Mouse (Mus musculus): Measurements from ENCODE around the gene Agmo. TPM values are rescaled to one million over a fixed set of nuclear protein-coding genes. Genes with fewer than 3 reads are reported as not detected.

Gene Agmo
- total RNA-seq, 1 experiment = not detected

- no peaks in the 10 kb centered on the region for H3K4me1 ChIP-seq (ENCODE audit: control insufficient read depth in 2 of 2, insufficient read depth in 2 of 2, low read length in 2 of 2, poor library complexity in 1 of 2)
- no peak overlapping the region for H3K4me3 ChIP-seq (ENCODE audit: insufficient read depth in 1 of 2, low read depth in 1 of 2, low read length in 2 of 2, poor library complexity in 1 of 2, severe bottlenecking in 1 of 2)
- in situ Hi-C loops (cut with MboI; ENCODE audit: low sequenced_read_pairs in 2 of 2, unreplicated experiment in 2 of 2) = no loop called here
- H3K9me3 ChIP-seq (ENCODE audit: control insufficient read depth, insufficient read depth, low read depth, low read length) = no peaks in the 10 kb centered on the region
- DNase-seq (ENCODE audit: low read depth, low spot score) = no peak
- no peak for TF ChIP-seq CHD2 (IDR thresholded peaks at IDR 0.05; ENCODE audit: low read depth, low read length)
- TF ChIP-seq MAFK (IDR thresholded peaks at IDR 0.05; ENCODE audit: insufficient read depth, low read depth, low read length) = peak; percentile 88
- H3K27ac ChIP-seq (ENCODE audit: insufficient read depth, low read depth, low read length, poor library complexity, severe bottlenecking) = no peak overlapping the region
- H3K36me3 ChIP-seq (ENCODE audit: control insufficient read depth, insufficient read depth, low read length, poor library complexity, severe bottlenecking) = no peaks in the 10 kb centered on the region
- no peak overlapping the region for H3K9ac ChIP-seq (ENCODE audit: insufficient read depth, low read depth, low read length, poor library complexity, severe bottlenecking)
Measured at GRCm38 (mm10) chr12:37612837-37613236, 371.4 kb downstream of the Agmo start.

- in situ Hi-C loops (cut with MboI; ENCODE audit: low sequenced_read_pairs in 2 of 2, unreplicated experiment in 2 of 2) = no loop called here
- no peak overlapping the region for H3K27ac ChIP-seq (ENCODE audit: insufficient read depth, low read depth, low read length, poor library complexity, severe bottlenecking)
Measured at GRCm38 (mm10) chr12:37614769-37615168, 373.3 kb downstream of the Agmo start.

GRCm38 (mm10) chr12:37624078-37624477, 382.6 kb downstream of the Agmo start:
- TF ChIP-seq ZC3H11A (IDR thresholded peaks at IDR 0.05; ENCODE audit: borderline replicate concordance, low read depth, low read length) (no peak), CHD2 (IDR thresholded peaks at IDR 0.05; ENCODE audit: low read depth, low read length) (no peak), ZNF384 (IDR thresholded peaks at IDR 0.05; ENCODE audit: low read depth, low read length) (no peak), MAFK (IDR thresholded peaks at IDR 0.05; ENCODE audit: insufficient read depth, low read depth, low read length) (no peak), HCFC1 (IDR thresholded peaks at IDR 0.05; ENCODE audit: borderline replicate concordance, insufficient read depth, low read length) (no peak)
- H3K9ac ChIP-seq (ENCODE audit: insufficient read depth, low read depth, low read length, poor library complexity, severe bottlenecking) = no peak overlapping the region
- no peak overlapping the region for H3K27ac ChIP-seq (ENCODE audit: insufficient read depth, low read depth, low read length, poor library complexity, severe bottlenecking)
- no peaks in the 10 kb centered on the region for H3K4me1 ChIP-seq (ENCODE audit: control insufficient read depth in 2 of 2, insufficient read depth in 2 of 2, low read length in 2 of 2, poor library complexity in 1 of 2)
- in situ Hi-C loops (cut with MboI; ENCODE audit: low sequenced_read_pairs in 2 of 2, unreplicated experiment in 2 of 2) = no loop called here
- no peaks in the 10 kb centered on the region for H3K36me3 ChIP-seq (ENCODE audit: control insufficient read depth, insufficient read depth, low read length, poor library complexity, severe bottlenecking)
- no peak overlapping the region for H3K4me3 ChIP-seq (ENCODE audit: insufficient read depth in 1 of 2, low read depth in 1 of 2, low read length in 2 of 2, poor library complexity in 1 of 2, severe bottlenecking in 1 of 2)
- DNase-seq (ENCODE audit: low read depth, low spot score) = no peak
- no peaks in the 10 kb centered on the region for H3K9me3 ChIP-seq (ENCODE audit: control insufficient read depth, insufficient read depth, low read depth, low read length)

More at GRCm38 (mm10) chr12:37614769-37615168, 373.3 kb downstream of the Agmo start:
- H3K4me3 ChIP-seq (ENCODE audit: insufficient read depth in 1 of 2, low read depth in 1 of 2, low read length in 2 of 2, poor library complexity in 1 of 2, severe bottlenecking in 1 of 2) = no peak overlapping the region
- H3K36me3 ChIP-seq (ENCODE audit: control insufficient read depth, insufficient read depth, low read length, poor library complexity, severe bottlenecking) = no peaks in the 10 kb centered on the region
- no peaks in the 10 kb centered on the region for H3K9me3 ChIP-seq (ENCODE audit: control insufficient read depth, insufficient read depth, low read depth, low read length)
- H3K4me1 ChIP-seq (ENCODE audit: control insufficient read depth in 2 of 2, insufficient read depth in 2 of 2, low read length in 2 of 2, poor library complexity in 1 of 2) = no peaks in the 10 kb centered on the region
- DNase-seq (ENCODE audit: low read depth, low spot score) = no peak
- TF ChIP-seq ZNF384 (IDR thresholded peaks at IDR 0.05; ENCODE audit: low read depth, low read length) (no peak), ZC3H11A (IDR thresholded peaks at IDR 0.05; ENCODE audit: borderline replicate concordance, low read depth, low read length) (no peak), HCFC1 (IDR thresholded peaks at IDR 0.05; ENCODE audit: borderline replicate concordance, insufficient read depth, low read length) (no peak), MAFK (IDR thresholded peaks at IDR 0.05; ENCODE audit: insufficient read depth, low read depth, low read length) (no peak), CHD2 (IDR thresholded peaks at IDR 0.05; ENCODE audit: low read depth, low read length) (no peak)
- H3K9ac ChIP-seq (ENCODE audit: insufficient read depth, low read depth, low read length, poor library complexity, severe bottlenecking) = no peak overlapping the region

Other genes starting within 250 kb of the Agmo start
- gene Meox2, start 133.1 kb upstream of the Agmo start, total RNA-seq (2012; rRNA removed) = 0.11 and 0.31 TPM in 2 replicates

All from ES-E14 (cell line).